Mouse (Mus musculus): ENCODE measurements around the gene Pvr.

Gene Pvr

GRCm38 (mm10) chr7:19920506-19921261 is at the start of gene Pvr:
TSS of gene Pvr (minus strand) at chr7:19921160.
- DNase-seq (ENCODE audit: low spot score in 2 of 2), result peak in 1 of 2 experiments; percentile 74

GRCm38 (mm10) chr7:19970196-19970595 is 49.2 kb upstream of the Pvr start:
- DNase-seq (ENCODE audit: low spot score in 2 of 2), result no peak

DNA sequence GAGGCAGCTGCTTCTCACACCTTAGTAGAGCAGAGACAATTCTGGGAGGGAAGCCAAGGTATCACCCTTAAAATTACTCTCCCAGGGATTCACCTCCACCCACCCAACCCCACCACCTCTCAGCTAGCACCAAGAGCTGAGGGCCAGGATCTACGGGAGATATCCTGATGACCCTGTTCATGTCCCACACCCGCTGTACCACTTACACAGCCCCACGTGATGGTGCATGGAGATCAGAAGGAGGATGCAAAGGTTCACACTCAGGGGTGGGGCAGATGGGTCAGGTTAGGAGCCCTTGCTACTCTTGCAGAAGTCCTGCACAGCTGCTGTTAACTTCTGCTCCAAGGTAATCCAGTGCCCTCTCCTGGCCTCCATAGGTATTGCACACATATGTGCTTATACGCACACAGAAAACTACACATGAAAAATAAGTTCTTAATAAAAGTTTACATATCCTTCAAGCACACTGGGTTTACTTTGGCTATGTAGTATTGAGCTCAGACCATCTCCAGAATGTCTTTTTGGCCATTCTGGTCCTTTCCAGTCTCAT is 48.7 kb upstream of the Pvr start:
- no peak for DNase-seq (ENCODE audit: low spot score in 2 of 2)

DNA sequence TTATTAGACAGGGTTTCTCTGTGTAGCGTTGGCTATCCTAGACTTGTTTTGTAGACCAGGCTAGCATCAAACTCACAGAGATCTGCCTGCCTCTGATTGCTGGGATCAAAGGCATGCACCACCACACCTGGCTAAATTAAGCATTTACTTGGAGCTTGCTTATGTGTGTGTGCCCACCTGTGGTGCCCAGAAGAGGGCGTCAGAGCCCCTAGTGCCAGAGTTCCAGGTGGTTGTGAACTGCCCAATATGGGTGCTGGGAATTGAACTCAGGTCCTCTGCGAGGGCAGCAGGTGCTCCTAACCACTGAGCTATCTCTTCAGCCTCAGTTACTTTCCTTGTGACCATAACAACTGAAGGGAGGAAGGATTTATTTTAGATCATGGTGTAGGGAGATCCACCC is 48.1 kb upstream of the Pvr start:
- no peak for DNase-seq (ENCODE audit: low spot score in 2 of 2)

DNA sequence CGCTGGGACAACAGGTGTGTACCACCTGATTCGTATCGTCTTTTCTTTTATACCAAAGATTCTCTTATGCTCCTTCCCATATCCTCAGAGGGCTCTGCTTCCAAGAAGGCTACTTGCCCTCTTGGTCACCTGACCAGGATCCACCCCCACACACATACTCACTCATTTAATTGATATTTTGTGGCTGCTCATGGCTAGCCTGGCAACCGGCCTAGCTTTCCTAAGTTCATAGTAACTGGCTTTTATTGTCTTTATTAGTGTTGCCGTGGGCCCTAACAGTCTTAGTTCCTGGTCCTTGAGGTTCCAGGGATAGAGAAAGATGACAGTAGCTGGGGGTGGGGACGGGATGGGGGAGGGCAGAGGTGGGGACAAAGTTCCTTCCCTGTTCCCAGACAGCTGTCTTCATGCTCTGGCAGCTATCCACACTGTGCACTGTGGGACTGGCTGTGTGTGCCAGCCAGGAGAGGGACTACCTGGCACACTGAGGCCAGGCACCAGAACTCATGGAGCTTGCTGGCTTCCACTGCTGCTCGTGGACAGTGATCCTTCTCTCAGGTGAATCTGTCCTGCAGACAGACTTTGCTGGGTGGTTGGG is 44.1 kb upstream of the Pvr start, which contains the start of gene Ceacam20:
Gene Ceacam20, plus strand, starts transcription at position 428 of the 595 bp plus-strand sequence.
- DNase-seq (ENCODE audit: low spot score in 2 of 2), result no peak

GRCm38 (mm10) chr7:19962423-19962822 is 41.5 kb upstream of the Pvr start:
- DNase-seq (ENCODE audit: low spot score in 2 of 2), result no peak

DNA sequence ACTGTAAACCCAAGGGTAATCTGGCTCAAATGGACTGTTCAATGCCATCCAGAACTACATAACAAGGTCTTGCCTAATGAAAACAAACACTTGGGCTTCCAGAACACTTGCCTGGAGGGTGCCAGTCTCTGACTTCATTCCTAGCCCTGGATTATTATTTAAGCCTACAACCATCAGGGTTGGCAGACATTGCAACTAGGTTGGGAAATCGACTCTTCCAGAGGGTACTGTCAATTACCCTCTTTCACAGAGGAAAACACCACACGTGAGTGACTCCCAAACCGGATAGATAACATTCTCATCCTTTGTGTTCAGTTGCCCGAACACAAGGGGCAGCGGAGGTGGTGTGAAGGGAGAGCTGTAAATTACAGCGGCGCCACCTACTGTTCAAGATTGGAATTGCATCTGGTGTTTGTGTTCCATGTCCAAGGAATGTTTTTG is 35.4 kb upstream of the Pvr start:
- DNase-seq (ENCODE audit: low spot score in 2 of 2), result peak in 1 of 2 experiments; percentile 94

DNA sequence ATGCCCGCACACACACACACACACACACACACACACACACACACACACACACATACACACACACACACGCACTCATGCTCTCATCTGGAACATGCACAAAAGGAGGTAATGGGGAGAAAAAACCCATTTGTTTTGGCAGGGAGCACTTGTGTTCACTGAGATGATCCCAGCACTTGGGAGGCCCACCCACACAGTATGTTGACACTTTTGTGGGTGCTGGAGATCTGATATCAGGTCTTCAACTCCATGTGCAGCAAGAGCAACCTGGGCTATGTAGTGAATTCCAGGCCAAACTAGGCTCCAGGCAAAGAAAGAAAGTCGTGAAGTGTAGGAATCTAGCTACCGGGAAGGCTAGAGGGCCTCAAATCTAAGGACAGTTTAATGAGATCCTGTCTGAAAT is 34.9 kb upstream of the Pvr start:
- no peak for DNase-seq (ENCODE audit: low spot score in 2 of 2)

DNA sequence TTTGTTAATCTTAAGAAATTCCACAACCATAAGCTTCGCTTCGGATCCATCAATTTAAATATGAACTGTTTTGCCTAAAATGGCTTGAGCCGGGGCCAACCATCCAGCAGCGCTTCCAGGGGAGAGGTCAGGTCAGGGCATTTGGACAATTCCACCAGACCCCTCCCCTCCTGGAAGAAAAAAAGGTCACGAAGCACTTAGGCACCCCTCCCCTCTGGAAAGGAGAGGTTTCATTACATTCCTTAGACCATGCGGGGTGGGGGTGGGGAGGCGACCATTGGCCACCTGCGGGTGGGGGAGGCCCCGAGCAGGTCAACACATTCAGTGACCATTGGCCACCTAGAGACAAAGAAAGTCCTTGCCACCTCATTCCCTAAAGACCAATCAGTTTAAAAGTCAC is 32.1 kb upstream of the Pvr start:
- DNase-seq (ENCODE audit: low spot score in 2 of 2), result no peak

- DNase-seq (ENCODE audit: low spot score in 2 of 2), result no peak
Measured at GRCm38 (mm10) chr7:19952320-19952986, 31.5 kb upstream of the Pvr start.

DNA sequence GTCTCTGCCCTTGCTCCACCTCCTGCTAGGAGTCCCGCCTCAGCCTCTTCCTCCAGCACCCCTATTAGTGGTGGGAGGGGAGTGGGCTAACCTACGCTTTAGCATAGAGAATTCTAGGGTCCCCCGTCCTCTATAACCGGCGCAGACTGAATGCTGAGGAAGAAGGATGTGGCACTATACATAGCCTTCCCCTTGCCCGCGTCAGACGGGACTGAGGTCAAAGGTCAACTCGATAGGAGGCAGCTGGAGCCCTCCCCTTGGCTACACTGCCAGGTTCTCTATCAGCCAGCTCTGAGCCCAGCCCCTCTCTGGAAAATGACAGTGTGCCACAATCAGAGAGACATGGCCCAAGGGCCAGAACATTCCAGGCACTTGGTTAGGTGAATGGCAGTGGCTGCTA is 29.6 kb upstream of the Pvr start, which contains the start of gene Igsf23:
Gene Igsf23, minus strand, starts transcription at position 168 of the 400 bp plus-strand sequence.
- DNase-seq (ENCODE audit: low spot score in 2 of 2), result no peak

DNA sequence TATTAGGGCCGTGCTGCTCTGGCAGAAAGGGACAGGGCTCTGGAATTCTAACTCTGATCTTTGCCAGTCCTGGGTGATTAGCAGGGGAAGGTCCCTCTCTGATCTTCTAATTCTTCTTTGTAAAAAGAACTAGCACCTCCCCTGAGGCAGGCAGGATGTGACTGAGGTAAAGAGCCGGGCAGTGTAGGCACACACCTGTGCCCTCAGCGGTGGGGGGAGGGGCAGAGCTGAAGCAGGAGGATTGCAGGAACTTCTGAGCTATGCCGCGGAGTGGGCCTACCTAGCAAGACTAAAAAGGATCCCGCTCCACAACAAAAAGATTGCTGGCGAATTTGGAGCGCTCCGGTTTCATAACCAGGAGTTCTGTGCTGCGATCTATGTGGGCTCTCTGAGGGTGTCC is 29.0 kb upstream of the Pvr start:
- no peak for DNase-seq (ENCODE audit: low spot score in 2 of 2)

DNA sequence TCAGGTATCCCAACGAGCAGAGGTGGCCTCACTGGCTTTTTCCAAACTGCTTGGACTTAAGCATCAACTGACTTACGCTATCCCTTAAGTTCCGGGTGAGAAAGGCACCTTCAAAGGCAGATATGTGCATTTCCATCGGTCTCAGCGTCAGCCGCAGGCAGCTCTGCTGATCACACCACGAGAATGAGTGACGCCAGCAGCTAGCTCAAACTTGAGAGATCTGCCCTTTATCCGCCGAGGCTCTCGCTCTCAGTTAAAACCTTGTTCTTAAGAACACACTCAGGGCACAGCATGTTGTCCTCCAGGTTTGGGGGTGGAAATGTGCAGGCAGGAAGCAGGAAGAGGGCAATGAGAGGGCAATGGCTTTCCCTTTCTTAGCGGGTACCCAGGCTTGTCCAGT is 28.0 kb upstream of the Pvr start:
- no peak for DNase-seq (ENCODE audit: low spot score in 2 of 2)

GRCm38 (mm10) chr7:19945821-19946515 is 25.0 kb upstream of the Pvr start:
- DNase-seq (ENCODE audit: low spot score in 2 of 2), result no peak

DNA sequence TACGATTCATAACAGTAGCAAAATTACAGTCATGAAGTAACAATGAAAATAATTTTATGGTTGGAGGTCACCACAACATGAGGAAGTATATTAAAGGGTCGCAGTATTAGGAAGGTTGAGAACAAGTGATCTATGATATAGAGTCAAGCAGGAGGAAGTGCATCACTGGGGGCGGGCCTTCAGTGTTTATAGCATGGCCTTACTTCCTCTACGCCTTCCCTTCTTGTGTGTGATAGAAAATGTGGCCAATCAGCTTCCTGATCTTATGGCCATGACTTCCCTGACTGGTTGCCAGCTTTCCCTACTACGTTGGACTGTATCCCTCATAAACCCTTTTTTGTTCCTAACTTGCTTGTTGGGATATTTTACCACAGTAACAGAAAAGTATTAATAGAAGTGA is 24.2 kb upstream of the Pvr start:
- no peak for DNase-seq (ENCODE audit: low spot score in 2 of 2)

- no peak for DNase-seq (ENCODE audit: low spot score in 2 of 2)
Measured at GRCm38 (mm10) chr7:19944709-19945108, 23.7 kb upstream of the Pvr start.

DNA sequence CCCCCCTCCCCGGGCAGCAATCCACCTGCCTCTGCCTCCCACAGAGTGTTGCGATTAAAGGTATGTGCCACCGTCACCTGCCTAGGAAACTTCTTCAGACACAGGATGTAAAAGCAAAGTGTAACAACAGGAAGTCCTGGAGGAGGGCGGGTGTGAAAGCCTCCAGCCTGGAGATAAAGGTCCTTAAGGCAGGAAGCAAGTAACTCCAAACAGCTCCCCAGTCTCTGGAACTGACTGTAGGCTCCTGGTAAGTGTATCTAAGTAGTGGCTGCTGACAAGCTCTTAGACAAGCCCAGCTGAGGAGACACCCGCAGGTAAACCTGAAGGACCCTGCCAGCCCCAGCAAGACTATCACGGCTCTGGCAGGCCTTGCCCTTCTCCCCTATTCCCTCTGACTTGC is 19.3 kb upstream of the Pvr start:
- no peak for DNase-seq (ENCODE audit: low spot score in 2 of 2)

GRCm38 (mm10) chr7:19939555-19940235 is 18.7 kb upstream of the Pvr start:
- peak in 1 of 2 experiments; percentile 63 for DNase-seq (ENCODE audit: low spot score in 2 of 2)

- DNase-seq (ENCODE audit: low spot score in 2 of 2), result no peak
Measured at GRCm38 (mm10) chr7:19937229-19937821, 16.4 kb upstream of the Pvr start.

GRCm38 (mm10) chr7:19935961-19936360 is 15.0 kb upstream of the Pvr start:
- DNase-seq (ENCODE audit: low spot score in 2 of 2), result no peak

Measured in left cerebral cortex, adult 9 months (tissue).